Mouse (Mus musculus) naive thymus-derived CD4-positive, alpha-beta T cell, adult 2 months (primary cell): ENCODE measurements around the gene Tmem201.
A peak's percentile ranks its signal among the peaks of the same experiment; 100 is the strongest.

ENCODE experiments used
- DNase-seq: peaks from one replicate; pipeline ENCODE4 v3.0.0-alpha.2; 2011; ENCODE audit warnings: low read depth

Tmem201 gene

DNA sequence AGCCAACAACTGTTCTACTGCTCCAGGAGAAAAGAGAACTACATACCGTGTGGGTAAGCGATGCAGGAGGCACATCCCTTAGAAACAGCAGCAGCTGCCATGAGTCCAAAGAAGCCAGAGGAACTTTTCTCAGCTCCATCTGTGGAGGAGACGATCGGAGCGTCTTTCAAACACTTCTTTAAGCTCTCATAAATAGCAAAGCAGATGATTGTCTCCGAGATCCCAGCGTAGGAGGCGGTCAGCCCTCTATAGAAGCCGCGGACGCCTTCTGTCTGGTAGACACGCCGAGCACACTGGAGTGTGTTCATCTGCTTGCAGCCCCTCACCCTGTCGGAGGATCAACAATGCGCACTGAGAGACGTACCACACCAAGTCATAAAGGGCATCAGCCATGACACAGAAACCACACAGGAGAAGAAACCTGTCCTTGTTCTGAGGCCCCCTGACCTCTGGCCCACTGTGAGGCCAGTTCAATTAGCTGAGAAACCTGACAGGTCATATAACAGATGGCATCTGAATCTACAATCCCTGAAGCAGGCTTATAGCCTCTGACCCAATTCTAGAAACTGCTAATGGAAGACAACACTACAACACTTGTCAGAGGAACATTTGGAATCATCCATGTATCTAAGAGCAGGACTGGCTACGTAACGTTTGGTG, 11.3 kb upstream of the Tmem201 start:
- DNase-seq = no peak

- no peak for DNase-seq
These were observed 6.3 kb upstream of the Tmem201 start for GRCm38 (mm10) chr4:149744119-149744518.

GRCm38 (mm10) chr4:149742011-149742530, 4.2 kb upstream of the Tmem201 start:
- no peak for DNase-seq

DNA sequence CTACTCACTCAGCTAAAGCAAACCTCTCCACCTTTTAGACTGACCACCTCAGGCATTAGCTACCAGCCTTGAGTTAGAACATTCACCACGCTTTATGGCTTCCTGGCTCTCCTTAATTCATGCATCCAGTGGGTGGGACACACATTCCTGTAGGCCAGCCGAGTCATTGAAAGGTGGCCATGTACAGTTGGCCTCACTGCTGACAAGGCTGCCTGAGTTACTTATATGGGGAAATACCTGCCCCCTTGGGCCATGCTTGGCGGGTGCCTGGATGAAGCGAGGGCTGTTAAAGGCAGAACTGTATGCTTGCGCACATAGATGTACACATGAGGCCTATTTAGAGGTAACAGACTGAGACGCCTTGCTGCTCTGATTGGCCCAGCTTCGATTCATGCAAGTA, 2.5 kb upstream of the Tmem201 start:
- DNase-seq = no peak

- DNase-seq = no peak
These were observed 1.6 kb upstream of the Tmem201 start for GRCm38 (mm10) chr4:149739478-149739877.

DNA sequence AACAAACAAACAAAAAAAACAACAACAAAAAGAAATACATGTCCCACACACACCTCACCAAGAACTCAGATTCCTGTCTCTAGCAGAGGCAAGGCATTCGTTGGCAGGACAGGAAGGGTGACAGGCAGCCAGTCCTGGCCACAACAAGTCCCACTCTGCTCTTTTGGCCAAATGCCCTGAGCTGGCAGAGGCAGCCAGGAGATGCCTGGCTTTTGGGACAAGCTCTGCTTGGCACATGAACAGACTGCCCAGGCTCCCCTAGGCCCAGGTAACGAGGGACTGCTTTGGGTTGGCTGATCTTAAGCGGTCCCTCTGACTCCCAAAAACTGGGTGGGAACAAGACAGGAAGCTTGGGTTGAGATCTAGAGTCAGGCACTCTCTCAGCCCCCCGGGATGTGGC, 1.3 kb downstream of the Tmem201 start:
- peak; percentile 30 for DNase-seq

GRCm38 (mm10) chr4:149735624-149736250, 2.1 kb downstream of the Tmem201 start:
- DNase-seq = no peak

GRCm38 (mm10) chr4:149734730-149735475, 2.9 kb downstream of the Tmem201 start:
- no peak for DNase-seq

- no peak for DNase-seq
These were observed 3.6 kb downstream of the Tmem201 start for GRCm38 (mm10) chr4:149734246-149734645.

DNA sequence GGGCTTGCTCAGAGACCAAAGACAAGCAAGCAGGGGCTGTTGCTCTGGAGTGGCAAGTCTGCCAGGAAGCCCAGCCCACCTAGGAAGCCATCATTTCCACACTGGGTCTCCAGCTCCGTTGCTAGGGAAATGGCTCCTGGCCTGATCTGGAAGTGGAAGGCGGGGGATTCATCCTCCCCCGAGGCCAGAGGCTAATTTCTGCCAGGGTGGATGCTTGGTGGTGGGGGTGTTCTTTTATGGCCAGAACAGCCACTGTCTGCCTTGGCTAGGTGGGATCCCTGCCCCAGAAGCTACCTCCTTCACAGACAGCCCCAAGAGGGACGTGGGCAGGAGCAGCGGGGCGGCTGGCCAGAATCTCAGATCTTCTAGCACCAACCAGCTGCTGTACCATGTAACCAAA, 4.1 kb downstream of the Tmem201 start:
- no peak for DNase-seq

DNA sequence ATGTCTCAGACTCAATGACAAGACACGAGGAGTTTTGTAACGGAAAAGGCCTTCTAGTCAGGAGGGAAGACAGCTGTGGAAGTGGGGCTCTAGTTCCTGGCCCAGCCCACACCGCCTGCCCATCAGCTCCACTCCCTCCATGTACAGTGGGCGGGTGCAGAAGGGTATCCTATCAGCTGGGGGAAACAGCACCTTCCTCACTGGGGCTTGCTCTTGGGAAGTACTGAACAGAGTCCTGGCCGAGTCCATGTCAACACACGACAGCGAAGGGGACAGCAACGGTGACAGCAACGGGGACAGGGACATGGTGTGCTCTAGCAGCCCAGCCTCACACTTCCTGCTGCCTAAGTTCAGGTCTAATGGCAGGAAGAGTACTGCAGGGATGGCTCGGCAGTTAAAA, 5.0 kb downstream of the Tmem201 start:
- DNase-seq = no peak

DNA sequence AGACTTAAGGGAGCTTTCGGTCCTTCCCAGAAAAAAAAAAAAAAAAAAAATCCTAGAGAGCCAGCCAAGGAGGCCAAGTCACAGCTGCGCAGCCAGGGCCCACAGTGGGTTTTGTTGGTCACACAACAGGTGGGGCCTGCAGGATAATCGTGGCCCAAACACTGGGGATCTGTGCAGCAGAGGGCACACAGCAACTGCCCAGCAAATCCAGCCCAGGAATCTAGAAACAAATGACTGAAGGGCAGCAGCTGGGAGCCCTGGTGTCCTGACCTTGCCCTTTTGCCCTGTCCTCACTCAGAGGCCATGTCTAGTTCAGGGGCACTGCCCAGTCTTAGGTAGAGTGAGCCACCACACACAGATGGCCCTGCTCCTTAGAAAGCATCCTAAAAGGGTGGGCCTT, 5.5 kb downstream of the Tmem201 start:
- DNase-seq = no peak

DNA sequence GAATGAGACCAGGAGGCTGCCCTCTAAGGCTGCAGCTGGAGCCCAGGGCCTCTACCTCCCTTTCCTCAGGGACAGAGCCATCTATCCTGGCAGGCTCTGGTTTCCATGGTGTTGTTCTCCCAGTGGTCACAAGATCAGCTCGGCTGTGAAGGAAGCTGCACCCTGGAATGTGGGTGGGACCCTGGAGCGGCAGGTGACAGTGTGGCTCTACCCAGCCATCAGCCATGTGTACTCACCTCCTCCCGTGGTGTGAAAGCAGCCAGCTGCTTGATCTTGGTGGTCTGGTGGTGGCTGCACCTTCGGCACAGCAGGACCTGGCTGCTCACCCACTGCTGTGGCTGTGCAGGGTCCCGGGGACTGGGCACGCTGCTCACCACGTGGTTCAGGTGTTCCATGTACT, 7.0 kb downstream of the Tmem201 start:
- DNase-seq = no peak

- DNase-seq = peak; percentile 41
These were observed 9.0 kb downstream of the Tmem201 start for GRCm38 (mm10) chr4:149728810-149729209.

GRCm38 (mm10) chr4:149727636-149728035, 10.2 kb downstream of the Tmem201 start:
- no peak for DNase-seq

DNA sequence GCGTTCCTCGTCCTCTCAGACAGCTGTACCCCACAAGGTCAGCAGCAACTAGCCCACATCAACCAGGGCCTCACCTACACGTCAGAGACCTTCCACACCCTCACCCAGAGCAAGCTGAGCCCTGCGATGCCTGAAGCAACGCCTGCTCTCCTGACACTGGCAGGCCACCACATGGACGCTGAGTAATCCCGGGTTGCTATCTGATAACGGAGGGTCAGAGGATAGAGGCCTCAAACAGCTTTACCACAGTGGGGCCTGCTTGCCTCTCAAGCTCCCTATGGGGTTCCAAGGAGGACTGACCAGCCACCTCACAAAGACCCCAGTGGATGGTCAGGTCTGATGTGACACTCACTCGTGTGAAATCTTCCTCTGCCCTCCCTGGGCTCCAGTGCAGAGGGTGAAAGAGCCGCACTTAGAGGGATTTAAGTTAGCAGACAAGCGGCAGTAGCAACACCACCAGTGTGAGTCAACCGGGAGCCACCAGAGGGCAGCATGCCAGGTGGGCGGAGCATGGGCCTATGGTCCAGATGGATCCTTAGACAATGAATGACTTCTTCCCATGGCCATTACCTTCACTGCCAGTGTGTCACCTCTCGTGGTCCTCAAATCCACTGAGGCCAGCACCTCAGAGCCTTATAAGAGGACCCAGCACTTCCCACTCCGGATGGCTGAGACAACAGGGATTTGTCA, 12.0 kb downstream of the Tmem201 start:
- DNase-seq = peak; percentile 64

GRCm38 (mm10) chr4:149724916-149725470, 12.9 kb downstream of the Tmem201 start:
- DNase-seq = no peak

DNA sequence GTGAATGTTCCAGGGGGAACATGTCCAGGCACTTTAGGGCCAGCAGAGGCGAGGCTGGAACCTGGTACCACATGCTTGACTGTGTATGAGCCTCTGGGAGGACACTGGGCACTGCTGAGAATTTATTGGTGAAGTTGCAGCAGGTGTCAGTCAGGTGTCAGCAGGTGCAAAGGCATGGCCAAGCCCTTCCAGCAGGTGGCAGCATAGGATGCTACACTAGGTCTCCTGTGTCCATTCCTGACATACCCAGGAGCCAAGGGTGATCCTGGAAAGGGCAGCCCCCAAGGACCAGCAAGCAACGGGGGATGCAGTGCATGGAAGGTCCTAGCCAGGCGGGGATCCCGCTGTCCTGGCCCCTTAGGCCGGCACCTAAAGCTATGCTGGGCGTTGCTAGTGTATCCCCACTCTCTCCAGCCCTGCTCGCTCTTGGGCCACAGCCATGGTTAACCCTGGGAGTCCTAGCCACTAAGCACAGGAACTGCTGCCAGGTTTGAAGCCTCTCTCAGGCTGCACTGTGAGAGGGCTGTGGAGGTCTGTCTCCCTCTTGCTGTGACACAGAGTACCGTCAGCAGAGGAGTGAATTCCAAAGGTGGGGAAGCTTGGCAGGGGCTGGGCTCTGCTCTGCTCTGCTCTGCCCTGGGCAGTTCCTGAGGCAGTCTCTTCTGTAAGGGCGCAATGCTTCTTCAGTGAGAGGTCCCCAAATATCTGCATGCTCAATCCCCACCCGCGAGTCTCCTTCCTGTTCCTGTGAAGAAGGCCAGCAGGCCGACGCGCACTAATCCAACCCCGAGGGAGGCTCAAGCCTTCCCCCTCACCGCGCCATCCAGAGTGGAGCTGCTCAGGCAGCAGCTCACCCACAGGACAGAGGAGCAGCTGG, 13.8 kb downstream of the Tmem201 start:
- peak; percentile 70 for DNase-seq

GRCm38 (mm10) chr4:149723021-149723390, 14.8 kb downstream of the Tmem201 start:
- no peak for DNase-seq

DNA sequence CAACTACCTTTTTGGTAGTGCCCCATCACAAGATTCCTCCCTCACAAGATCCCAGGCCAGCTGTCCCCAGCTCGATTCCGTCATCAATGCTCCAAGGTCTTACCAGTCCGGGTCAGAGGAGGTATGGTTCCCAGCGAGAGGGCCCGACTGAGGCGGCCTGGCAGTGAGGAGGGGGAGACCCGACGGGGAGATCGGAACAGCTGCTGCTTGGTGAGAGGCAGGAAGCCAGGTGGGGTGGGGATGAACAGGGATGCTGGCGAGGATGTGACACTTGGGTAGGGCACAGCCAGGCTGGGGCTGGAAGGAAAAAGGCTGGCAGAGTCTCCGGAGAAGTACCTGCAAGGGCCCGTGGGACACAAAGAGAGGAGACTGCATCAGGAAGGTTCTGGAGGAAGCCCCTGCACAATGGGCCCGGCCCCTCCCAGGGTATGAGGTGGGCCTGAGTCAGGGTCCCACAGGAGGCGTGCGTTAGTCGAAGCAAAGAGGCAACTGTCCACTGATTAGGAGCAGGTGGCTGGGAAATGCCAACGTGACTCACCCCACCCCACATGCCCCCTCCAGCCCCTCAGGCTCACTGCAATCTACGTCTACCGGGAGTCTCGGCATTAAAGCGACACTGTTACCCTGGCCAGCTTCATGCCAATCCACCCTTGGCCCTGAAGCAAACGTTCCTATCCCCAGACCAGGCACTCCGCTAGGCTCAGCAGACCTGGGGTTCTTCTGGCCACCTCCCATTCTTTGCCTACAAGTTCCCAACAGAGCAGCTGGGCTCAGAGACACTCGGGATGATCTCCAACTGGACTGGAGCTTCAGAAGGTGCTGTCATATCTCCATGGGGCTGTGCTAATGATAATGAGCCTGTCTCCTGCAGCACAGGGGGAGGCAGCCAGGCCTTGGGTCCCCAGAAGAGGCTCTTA, 15.5 kb downstream of the Tmem201 start:
- no peak for DNase-seq
